Mouse (Mus musculus) cerebellum, adult 11 months (tissue): Measurements from ENCODE around the gene Telo2.
A peak's percentile ranks its signal among the peaks of the same experiment; 100 is the strongest.

Experiments
- DNase-seq: peaks from one replicate; pipeline ENCODE4 v3.0.0; 2022

The Telo2 gene

DNA sequence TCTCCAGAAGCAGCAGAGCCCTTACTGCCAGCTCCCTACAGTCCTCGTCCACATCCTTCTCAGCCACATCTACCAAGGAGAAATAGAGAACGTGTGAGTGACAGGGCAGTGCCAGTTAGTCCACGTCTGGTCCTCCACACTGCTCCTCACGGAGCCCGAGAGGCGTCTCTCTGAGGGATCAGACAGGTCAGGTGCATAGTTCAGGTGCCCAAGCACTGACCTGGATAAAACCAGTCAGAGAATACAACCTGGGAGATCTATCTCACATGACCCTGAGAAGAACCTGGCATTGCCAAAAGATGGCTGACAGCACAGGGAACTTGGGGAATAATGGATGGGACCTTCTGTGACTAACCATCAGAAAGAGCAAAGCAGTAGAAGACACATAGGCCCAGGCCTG lies 15.7 kb downstream of the Telo2 start:
- DNase-seq = no peak

DNA sequence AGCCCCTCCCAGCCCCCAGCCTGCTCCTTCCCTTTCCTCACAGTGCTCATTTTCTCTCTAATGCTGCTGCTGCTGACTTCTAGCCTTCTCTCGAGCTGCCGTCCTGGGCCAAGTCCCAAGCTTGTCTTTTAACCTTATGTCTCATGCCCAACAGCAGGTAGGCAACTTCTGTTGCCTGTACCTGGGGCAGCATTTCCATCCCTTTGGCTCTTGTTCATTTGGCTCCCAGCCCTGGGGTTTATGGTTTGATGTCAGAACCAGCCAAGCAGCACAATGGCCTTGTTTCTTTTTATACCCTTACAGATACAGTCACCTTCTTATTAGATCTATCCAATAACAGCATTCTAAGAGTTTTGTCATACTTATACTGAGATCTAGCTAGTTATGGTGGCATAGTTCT lies 19.5 kb downstream of the Telo2 start:
- DNase-seq = peak; percentile 37

DNA sequence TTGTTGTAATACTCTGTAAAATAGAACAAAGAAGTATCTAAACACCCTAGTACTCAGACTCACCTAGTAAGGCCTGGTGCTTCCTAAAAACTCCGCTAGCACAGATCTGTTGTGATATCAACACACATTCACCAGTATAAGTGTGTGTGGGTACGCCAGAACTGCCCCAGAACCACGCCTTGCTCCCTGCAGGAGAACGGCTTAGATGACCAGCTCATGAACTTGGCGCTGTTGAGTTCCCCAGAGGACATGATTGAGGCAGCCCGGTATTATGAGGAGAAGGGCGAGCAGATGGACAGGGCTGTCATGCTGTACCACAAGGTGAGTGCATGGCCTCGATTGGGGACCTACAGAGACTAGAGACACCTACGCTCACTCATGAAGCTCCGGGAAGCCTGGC lies 25.3 kb downstream of the Telo2 start:
- DNase-seq = no peak

DNA sequence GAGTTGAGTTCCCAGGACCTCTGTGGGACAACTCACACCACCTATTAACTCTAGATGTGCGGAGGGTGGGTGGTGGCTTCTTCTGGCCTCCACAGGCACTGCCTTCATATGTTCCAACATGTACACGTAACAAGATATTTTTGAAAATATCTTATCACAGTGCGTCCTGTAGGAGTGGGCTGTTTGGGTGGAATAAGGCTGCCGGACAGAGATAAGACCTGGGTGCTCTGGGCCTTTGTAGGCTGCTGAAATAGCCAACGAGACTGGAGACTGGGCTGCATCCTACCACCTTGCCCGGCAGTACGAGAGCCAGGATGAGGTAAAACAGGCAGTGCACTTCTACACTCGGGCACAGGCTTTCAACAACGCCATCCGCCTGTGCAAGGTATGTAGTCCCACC lies 26.6 kb downstream of the Telo2 start:
- no peak for DNase-seq

DNA sequence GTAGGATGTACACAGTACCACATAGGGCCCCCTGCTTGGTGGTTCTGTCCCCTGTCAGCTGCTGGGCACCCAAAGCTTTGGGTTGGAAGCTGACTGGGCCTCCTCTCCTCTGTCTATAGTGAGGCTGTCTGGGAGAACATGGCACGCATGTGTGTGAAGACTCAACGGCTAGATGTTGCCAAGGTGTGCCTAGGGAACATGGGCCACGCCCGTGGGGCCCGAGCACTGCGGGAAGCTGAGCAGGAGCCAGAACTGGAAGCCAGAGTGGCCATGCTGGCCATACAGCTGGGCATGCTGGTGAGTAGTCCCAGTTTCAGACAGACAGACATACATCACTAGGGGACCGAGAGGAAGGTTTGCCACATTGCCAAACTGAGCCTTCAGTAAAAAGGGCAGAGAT lies 29.0 kb downstream of the Telo2 start:
- DNase-seq = no peak

DNA sequence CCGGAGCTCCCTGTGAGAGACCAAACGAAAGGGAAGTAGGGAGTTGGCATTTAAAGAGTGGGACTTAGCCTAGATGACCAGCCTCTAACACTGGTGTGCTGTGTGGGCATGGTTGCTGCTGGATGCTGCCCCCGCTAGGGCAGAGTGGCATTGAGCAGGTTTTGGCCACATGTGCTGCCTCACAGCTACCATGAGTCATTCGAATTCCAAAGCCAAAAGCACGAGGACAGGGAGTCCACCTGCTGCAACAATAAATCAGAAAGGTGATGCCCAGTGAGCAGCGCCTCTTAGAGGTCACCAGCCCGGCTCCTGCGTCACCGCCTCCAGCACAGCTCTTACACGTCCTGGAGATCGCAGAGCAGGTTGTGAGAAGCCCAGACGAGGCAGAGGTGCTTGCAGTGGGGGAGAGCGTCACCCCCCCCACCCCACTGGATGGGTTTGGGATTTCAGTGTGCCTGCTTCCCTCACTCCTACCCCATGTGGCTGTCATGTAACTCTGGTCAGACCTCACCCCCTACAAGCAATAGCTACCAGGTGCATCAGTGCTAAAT lies 30.9 kb downstream of the Telo2 start:
- no peak for DNase-seq

DNA sequence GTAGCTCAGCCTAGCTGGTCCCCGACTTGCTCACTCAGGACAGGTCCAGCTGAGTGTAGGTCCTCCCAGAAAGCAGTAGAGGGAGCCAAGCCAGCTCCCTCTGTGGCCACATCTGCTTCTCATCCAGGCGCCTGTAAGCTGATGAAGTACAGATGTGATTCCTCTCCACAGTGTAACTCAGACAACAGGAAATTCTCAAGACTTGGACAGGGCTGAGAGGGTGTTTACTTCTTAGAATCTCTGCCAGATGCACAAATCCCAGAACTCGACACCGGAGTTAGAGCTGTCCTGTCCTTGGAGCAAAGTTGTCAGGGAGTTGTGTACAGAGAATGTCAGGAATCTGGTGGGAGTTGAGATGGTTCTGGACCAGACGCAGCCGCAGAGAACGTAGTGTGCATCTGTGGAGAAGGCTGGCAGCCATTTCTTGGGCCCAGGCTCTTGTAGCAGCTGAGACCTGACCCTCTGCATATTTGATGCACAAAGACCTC lies 32.3 kb downstream of the Telo2 start, which contains the start of gene Tmem204:
Gene Tmem204, minus strand, starts transcription at position 148 of the 488 bp plus-strand sequence.
- no peak for DNase-seq

DNA sequence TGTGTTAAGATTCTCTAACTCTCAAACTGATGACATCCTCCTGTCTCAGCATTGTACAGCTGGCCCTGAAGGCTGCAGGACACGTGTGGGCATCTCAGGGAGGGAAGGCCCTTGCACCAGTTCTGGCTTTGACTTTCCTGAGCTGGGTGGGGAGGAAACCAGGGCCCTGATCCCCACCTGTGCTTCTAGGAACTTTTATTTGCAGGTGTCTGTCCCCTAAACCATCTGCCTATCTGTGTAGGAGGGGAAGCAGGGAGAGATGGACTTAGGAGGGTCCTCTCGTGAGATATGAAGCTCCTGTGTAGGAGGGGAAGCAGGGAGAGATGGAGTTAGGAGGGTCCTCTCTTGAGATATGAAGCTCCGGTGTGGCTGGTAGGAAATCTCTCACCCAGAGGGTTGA lies 32.9 kb downstream of the Telo2 start:
- no peak for DNase-seq

DNA sequence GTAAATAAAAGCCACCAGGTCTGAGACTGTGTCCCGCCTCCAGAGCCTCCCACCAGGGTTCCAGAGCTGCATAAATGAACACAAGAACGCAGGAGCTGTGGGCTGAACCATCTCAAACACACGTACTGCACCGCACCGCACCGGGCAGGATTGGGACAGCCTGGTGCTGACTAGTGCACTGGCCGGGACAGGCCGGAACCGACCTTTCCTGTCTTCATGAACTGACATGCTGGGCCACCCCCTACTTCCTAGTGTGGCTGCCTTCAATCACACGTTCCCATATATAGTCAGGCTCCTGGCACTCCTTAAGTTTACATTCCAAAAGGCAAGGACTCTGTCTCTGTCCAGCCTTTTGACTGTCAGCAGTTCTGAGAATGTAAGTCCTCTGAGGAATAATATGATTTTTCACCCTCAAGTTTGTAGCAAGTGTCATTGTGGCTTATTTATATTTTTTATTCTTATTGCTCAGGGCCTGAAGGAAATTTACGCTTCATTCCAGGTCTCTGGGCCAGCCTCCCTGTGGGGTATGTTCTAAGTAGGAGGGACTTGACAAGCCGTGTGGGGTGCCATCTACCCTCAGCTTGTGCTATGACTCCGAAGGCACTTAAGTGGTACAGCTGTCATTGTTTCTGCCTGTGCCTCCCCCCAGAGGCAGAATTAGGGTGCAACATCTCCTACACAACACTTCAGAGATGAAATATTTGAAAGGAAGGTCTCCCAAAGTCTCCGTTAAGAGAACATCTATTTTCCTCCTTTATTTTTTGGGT lies 33.5 kb downstream of the Telo2 start:
- no peak for DNase-seq

DNA sequence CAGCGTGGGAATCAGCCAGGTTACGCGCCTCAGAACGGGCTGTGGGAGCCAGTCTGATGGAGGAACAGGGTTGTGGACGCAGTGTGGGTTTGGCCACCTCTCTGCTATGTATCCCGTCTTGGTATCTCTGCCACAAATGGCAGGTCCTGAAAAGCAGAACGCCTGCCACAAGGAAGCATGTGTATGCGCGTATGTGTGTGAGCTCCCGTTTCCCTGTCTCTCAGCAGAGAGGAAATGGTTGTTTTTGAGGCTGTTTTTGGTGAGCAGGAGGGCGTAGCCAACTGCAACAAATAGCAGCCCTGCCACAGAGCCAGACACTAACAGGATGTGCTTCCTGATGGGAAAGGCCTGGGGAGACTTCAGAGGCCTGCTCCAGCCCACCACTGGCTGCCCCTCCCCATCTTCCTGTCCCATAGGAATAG lies 34.8 kb downstream of the Telo2 start:
- DNase-seq = no peak

DNA sequence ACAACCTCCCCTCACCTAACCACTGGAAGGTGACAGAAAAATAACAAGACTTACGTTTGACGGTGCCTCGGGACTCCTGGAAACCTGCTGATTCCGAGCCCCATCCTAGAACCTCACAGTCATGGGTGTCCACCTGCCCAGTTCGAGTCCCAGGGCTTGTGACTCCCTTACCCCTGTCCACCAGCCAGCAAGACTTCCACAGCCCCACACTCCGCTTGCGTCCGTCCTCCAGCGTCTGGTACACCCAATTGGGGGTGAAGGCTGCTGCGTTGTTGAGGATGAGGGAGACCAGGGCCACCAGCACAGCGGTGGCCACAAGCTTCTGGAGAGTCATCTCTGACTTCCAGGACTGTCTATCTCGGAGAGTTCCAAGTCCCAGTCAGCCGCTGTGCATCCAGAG lies 35.6 kb downstream of the Telo2 start:
- DNase-seq = no peak

DNA sequence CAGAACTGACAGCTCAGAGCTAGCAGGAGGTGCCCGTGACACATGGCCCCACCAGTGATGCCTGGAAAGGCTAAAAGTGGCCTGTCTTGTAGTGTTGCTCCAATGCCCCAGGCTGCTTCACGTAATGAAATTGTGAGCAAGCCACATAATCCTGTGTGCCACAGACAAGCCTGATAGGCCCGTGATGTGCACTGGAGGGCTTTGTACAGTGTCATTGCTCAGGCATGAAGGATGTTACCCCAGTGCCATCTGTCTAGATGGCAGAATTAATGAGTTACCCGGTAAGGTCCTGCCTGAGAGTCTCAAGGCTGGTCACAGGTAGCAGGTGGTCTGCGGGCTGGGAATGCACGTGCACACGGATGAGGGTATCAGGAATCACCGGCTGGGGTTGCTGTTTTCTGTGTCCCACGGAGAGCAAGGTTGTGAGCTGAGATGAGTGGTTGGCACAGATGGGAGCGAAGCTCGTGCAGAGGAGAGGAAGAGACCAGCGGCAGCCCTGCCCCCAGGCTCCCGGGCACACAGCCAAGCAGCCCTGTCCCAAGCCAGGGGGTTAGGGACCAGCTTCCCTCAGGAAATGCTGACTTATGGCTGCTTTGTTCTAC lies 37.9 kb downstream of the Telo2 start:
- DNase-seq = peak; percentile 54

DNA sequence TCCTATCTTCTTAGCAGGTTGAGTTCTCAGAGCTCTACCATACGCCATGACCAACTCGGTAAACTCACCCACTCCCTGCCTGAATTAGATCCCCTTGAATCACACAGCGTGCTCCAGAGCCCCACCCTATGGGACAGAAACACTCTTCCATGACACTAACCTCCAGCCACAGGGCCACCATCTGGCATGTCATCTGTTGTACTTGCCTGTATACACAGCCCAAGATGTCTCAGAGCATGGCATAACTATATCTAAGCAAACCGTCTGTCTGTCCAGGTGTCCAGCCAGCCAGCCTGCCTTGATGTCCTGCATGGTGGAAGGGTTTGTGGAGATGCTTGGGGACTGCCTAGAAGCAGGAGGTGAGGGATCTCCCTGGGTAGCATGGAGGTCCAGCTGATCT lies 38.9 kb downstream of the Telo2 start:
- DNase-seq = peak; percentile 31

DNA sequence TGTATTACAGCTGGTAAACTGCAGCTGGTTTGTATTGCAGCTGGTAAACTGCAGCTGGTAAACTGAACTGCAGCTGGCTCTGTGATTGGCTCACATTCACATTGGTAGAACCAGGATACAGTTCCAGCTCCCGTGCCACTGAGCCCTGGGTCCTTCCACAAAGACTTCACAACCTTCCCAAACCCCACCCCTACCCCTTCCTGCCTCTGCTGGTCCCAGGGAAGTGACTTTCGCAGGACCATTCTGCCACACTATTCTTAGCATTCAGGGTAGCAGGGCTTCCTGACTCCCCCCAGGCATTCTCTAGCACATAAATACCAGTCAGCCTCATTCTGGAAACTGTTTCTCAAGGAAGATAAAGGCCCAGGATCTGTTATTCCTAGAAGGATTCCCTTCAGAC lies 47.1 kb downstream of the Telo2 start:
- no peak for DNase-seq

DNA sequence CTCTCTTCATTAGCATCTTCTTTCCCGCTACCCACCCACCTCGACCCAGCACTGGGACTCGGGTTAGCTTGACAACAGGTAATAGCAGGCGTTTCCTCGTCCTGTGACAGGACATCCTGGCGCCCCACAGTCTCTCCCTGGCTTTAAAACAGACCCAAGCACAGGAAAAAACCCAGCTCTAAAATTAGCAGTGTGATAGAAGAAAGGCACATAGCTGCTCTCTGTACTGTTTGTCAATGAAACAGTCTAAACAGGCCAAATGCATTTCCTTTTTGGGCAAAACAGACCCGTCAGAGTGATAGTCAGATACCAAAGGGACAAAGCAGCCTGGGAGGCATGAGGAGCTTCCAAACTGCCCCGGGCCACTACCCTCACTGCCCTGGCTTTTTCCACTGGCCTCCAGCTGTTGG lies 48.3 kb downstream of the Telo2 start:
- DNase-seq = no peak

DNA sequence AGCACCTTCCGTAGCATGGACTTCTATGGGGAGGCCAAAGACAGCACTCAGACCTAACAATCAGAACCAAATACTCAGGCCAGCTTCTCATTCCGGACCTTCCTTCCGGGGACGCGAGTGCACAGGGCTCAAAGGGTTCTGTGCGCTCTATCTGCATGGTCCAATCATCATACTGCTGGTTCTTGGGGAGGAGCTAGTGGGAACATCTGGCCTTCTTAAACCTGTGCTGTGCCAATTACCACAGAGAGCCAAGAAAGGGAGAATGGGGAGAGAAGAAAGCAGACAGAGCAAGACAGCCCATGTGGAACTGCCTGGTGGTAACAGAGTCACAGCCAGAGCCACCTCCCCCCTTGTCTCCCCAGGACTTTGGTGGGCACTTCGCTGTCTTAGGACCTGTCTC lies 49.2 kb downstream of the Telo2 start:
- DNase-seq = no peak

DNA sequence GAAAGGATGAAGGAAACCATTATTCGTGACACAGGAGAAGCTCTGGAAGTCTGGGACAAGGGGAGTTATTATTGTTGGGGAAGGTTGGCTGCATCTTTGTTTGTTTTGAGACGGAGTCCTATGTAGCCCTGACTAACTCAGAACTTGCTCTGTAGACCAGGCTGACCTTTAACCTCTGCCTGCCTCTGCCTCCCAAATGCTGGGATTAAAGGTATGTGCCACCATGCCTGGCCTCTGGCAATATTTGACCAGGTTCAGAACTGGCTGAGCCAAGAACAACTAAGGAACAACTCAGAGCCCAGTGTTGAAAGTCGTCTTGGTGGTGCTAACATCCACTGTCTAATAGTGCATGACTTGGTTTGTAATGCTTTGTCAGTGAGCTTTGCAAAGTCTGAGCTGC lies 50.6 kb downstream of the Telo2 start:
- no peak for DNase-seq

DNA sequence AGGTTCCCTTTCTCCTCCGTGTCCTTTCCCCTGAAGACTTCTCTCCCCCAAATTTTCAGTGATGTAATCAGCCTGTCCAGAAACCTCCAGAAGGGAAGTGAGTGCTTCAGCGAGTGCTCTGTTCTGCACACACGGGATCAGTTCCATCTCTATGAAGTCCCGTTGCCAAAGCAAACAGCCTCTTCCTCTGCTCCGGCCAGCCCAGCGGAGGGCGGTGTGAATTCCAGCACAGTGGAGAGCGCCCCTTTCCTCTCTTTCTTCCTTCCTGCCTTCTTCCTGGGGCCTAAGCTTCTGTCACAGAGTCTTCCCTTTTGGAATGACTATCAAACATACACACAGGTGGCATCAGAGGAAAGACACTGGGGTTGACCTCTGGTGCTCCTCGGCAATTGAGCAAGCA lies 51.4 kb downstream of the Telo2 start:
- no peak for DNase-seq

DNA sequence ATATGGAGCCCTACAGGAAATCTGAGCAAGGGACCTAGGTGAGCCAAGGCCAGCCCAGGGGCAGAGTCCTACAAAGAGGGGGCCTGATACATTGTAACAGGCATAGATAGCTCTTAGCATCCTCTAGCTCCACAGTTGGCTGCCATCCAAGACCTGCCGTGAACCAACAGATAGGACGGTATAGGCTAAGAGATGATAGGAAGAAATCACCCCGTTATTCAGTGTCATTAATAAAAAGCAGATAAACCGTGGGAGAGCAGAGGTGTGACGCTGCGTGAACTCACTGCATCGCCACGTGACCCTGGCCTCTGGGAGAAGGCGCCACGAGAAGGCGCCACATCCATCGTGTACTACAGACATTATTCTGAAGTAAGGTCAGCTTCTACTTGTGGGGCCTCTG lies 51.9 kb downstream of the Telo2 start:
- no peak for DNase-seq

DNA sequence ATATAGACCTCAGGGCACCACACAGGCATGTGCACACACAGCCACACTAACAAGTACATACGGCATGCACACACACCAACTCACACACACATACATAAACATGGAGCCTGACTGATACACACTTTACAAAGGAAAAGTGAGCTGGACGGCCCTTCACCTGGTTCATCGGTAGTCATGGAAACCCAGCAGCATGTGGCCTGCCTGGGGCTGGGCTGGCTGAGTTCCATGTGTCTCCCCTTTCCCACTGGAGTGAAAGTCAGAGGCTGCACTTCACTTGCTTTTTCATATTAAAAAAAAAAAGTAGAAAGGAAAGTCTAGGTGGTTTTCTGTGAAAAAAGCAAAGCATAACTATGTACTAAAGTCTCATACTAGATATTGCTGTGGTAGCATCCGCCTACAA lies 52.5 kb downstream of the Telo2 start:
- no peak for DNase-seq

DNA sequence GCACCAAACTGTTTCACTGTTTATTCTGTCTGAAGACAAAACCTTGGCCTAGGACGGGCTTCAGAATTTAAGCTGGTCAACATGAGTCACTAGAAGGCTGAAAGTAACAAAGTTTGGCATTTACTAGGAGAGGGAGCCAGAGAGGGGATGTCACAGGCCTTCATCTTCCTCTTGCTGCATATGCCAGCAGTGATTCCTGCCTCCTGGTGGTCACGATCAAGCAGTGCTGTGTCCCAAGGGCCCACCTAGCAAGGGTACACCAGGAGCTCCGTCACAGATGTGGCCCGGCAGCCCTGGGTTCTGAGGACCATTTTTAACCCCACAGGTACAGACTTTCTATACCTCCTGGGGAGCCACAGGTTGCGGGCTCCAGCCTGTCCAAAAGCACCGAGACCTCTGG lies 58.7 kb downstream of the Telo2 start:
- no peak for DNase-seq

DNA sequence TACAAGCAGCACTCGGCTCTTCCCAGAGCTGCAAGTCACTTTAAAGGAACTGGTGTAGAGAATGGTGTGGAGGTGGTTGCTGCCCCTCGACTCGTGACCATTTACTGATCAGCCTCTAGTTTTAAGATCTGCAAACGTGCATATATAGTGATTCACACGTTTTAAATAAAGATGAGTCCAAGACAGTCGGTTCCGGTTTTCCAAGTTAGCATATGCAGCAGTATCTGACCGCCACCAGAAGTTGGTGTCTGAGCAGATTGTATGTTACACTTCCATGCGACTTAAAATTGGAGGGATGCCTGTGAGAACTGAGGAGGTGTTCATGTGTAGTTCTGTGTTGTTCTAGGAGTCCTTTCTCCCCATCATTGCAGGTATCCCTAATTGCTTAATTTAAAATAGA lies 62.5 kb downstream of the Telo2 start:
- DNase-seq = no peak
